Mouse (Mus musculus) myocyte (in vitro differentiated cells): Measurements from ENCODE around the gene Ccdc60.

ENCODE experiments used
- CEBPB ChIP-seq: IDR thresholded peaks from 2 replicates; pipeline ENCODE4 v1.6.1; 2011; ENCODE audit warnings: mild to moderate bottlenecking, moderate library complexity; ENCODE audit not compliant: poor library complexity, insufficient read depth, severe bottlenecking
- MAX ChIP-seq: IDR thresholded peaks from one replicate; pipeline ENCODE4 v1.6.1; 2011; ENCODE audit warnings: low read depth, mild to moderate bottlenecking, control low read depth
- MYOG ChIP-seq, 3 experiments: IDR thresholded peaks; one replicate each; pipeline ENCODE4 v1.6.1; 2011; ENCODE audit warnings: control low read depth in 2 of 3, low read depth in 2 of 3, mild to moderate bottlenecking in 2 of 3; ENCODE audit not compliant: insufficient read length in 2 of 3, control insufficient read depth in 1 of 3, insufficient read depth in 1 of 3
- POLR2A ChIP-seq: IDR thresholded peaks from one replicate; pipeline ENCODE4 v1.6.1; 2011; ENCODE audit warnings: low read depth, mild to moderate bottlenecking, control low read depth, moderate library complexity; ENCODE audit not compliant: insufficient read length
- TCF12 ChIP-seq: IDR thresholded peaks from one replicate; pipeline ENCODE4 v1.6.1; 2011; ENCODE audit warnings: mild to moderate bottlenecking, control low read depth; ENCODE audit not compliant: poor library complexity, insufficient read depth, severe bottlenecking
- USF1 ChIP-seq: IDR thresholded peaks from one replicate; pipeline ENCODE4 v1.6.1; 2011; ENCODE audit warnings: low read depth, mild to moderate bottlenecking, control low read depth, moderate library complexity

- TF ChIP-seq POLR2A, result no peak
- TF ChIP-seq CEBPB, result no peak
- no peak for TF ChIP-seq MAX
- no peak for TF ChIP-seq USF1
- no peak for TF ChIP-seq MYOG (IDR thresholded peaks at IDR 0.05; ENCODE audit: control insufficient read depth in 1 of 3, insufficient read depth in 1 of 3, insufficient read length in 2 of 3, low read depth in 2 of 3)
- TF ChIP-seq TCF12, result no peak
Observed at GRCm38 (mm10) chr5:116262689-116263088, 26.1 kb downstream of the Ccdc60 start.
